Mouse (Mus musculus) lung, embryonic 14.5 days (tissue): ENCODE results near the gene Obsl1. TPM values are rescaled to one million over a fixed set of nuclear protein-coding genes. Genes with fewer than 3 reads are reported as not detected.
A peak's percentile ranks its signal among the peaks of the same experiment; 100 is the strongest.

Experiments used
- ATAC-seq: fragments of 200-750 bp; cut with Nextera tagmentation; 2 replicates; pipeline ENCODE4 v1.8.0; 2017; ENCODE audit warnings: mild to moderate bottlenecking, moderate TSS enrichment, moderate library complexity; ENCODE audit not compliant: insufficient read depth
- DNase-seq: peaks from one replicate; pipeline ENCODE4 v3.0.0-alpha.2; 2015
- H3K27ac ChIP-seq: fragments of 300-500 bp; sonication (generic); 2 replicates; pipeline ENCODE4 v1.5.1; 2014; ENCODE audit warnings: low read depth, mild to moderate bottlenecking, moderate library complexity
- H3K27me3 ChIP-seq: fragments of 300-500 bp; sonication (generic); 2 replicates; pipeline ENCODE4 v1.6.1; 2014; ENCODE audit warnings: low read length, control low read depth; ENCODE audit not compliant: insufficient read depth
- H3K36me3 ChIP-seq: fragments of 300-500 bp; sonication (generic); 2 replicates; pipeline ENCODE4 v1.6.1; 2014; ENCODE audit warnings: control low read depth; ENCODE audit not compliant: insufficient read depth
- H3K4me1 ChIP-seq: fragments of 300-500 bp; sonication (generic); 2 replicates; pipeline ENCODE4 v1.6.1; 2014; ENCODE audit warnings: antibody characterized with exemption, control low read depth; ENCODE audit not compliant: insufficient read depth
- H3K4me2 ChIP-seq: fragments of 300-500 bp; sonication (generic); 2 replicates; pipeline ENCODE4 v1.6.1; 2014; ENCODE audit warnings: mild to moderate bottlenecking
- H3K4me3 ChIP-seq: fragments of 300-500 bp; sonication (generic); 2 replicates; pipeline ENCODE4 v1.5.1; 2014; ENCODE audit warnings: low read depth, low read length
- H3K9ac ChIP-seq: fragments of 300-500 bp; sonication (generic); 2 replicates; pipeline ENCODE4 v1.6.1; 2014
- H3K9me3 ChIP-seq: fragments of 300-500 bp; sonication (generic); 2 replicates; pipeline ENCODE4 v1.6.1; 2016; ENCODE audit warnings: low read depth, low read length, control low read depth
- CTCF ChIP-seq: IDR thresholded peaks from 2 replicates; pipeline ENCODE4 v1.5.1; 2016; ENCODE audit warnings: antibody characterized with exemption, low read depth
- WGBS: fragments of 180-500 bp; shearing (Covaris S2); extraction: QIAGEN DNeasy Blood & Tissue Kit; methylation state at CpG from one replicate; pipeline ENCODE4 v1.1.7; 2014; 5-methylcytosine and 5-hydroxymethylcytosine counted together
- polyA plus RNA-seq: library from polyadenylated mRNA; unstranded; fragments of >200 nt; fragmentation: Nextera tagmentation; extraction: Ambion mirVana; gene quantifications from 2 replicates; pipeline ENCODE4 v1.2.1, GENCODE M21; 2014

The Obsl1 gene
- polyA plus RNA-seq, 1 experiment from 2014 or later: 93.3 TPM

DNA sequence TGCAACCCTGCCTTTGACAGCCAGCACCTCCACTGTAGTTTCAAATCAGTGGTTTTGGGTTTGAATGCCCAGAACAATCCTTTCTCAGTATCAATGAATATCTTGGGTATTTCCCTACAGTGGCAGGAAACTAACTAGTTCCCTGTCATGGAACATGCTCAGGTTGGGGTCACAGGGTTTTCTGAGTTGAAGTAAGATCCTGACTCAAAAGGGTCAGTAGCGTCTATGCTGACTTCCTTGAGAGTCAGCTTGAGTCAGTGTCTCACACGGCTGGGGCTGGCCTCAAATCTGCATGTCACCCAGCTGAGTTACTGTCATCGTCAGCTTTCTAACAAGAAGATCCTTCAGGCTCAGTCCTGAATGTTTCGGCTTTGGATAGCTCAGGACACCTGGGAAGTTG, 7.4 kb downstream of the Obsl1 start:
- H3K4me3 ChIP-seq: no peak overlapping the region

DNA sequence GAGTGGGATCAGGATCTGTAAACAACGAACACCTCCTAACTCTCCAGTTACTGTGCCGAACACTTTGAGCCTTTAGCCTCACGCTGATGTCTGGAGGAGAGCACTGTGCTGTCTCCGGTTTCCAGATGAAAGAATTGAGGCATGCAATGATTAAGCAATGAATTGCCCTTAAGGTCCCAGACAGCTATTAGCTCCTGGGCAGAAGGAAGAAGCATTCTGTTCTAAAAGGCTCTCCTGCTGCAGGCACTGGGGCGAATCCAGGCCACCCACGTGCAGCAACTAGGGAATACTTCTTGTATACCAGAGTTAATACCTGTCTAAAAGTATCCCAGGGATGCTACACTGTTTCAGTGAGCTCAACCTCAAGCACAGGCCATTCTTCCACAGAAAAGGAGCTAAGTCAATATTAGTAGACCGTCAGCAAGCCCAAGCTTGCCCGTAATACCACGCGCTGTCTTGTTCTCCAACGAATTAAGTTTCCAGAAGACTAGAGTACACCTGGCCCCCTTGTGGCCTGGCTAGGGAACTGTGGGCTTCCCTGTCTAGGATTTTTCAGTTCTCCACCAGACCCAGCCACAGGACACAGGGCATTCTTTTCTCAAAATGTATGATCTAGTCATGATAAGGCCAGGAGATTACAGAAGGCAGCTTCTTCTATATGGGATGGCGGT, 11.2 kb downstream of the Obsl1 start:
- Histone ChIP-seq H3K9ac (no peak overlapping the region), H3K4me1 (no peaks in the 10 kb centered on the region), H3K9me3 (no peaks in the 10 kb centered on the region), H3K27ac (no peak overlapping the region), H3K4me2 (no peak overlapping the region), H3K27me3 (no peaks in the 10 kb centered on the region), H3K4me3 (no peak overlapping the region), H3K36me3 (peaks cover 88% of the 10 kb centered on the region)
- ATAC-seq (peak; percentile 39; the same call in 1 of the 2 replicates), DNase-seq (peak; percentile 83)
- 60% methylated on average over 12 of the region's 12 CpGs for WGBS
- TF ChIP-seq CTCF: peak; percentile 87

More for the DNA sequence above, 7.4 kb downstream of the Obsl1 start:
- ATAC-seq (no peak), DNase-seq (no peak)
- Histone ChIP-seq H3K4me1 (0 out of 2 replicates have a peak, but pooled peaks cover 2% of the 10 kb centered on the region), H3K9me3 (no peaks in the 10 kb centered on the region), H3K36me3 (peaks cover 89% of the 10 kb centered on the region), H3K9ac (no peak overlapping the region), H3K27me3 (no peaks in the 10 kb centered on the region), H3K4me2 (no peak overlapping the region), H3K27ac (no peak overlapping the region)
- whole genome bisulfite sequencing: 77% methylated on average over 4 of the region's 4 CpGs
- TF ChIP-seq CTCF: no peak

GRCm38 (mm10) chr1:75492579-75493170, 13.6 kb downstream of the Obsl1 start:
- Histone ChIP-seq H3K27ac (no peak overlapping the region), H3K9ac (no peak overlapping the region), H3K4me1 (peaks cover 5% of the 10 kb centered on the region; the same call in 1 of the 2 replicates), H3K9me3 (no peaks in the 10 kb centered on the region), H3K4me2 (no peak overlapping the region), H3K4me3 (no peak overlapping the region), H3K27me3 (peaks cover 10% of the 10 kb centered on the region; the same call in 1 of the 2 replicates), H3K36me3 (peaks cover 79% of the 10 kb centered on the region)
- DNase-seq: no peak
- ATAC-seq: no peak
- WGBS: 53% methylated on average over 24 of the region's 24 CpGs
- no peak for TF ChIP-seq CTCF

GRCm38 (mm10) chr1:75490785-75491551, 15.3 kb downstream of the Obsl1 start:
- Histone ChIP-seq H3K27me3 (peaks cover 27% of the 10 kb centered on the region), H3K4me1 (peaks cover 5% of the 10 kb centered on the region; the same call in 1 of the 2 replicates), H3K36me3 (peaks cover 62% of the 10 kb centered on the region), H3K9ac (no peak overlapping the region), H3K9me3 (no peaks in the 10 kb centered on the region), H3K27ac (no peak overlapping the region), H3K4me2 (no peak overlapping the region), H3K4me3 (no peak overlapping the region)
- ATAC-seq: no peak
- no peak for TF ChIP-seq CTCF
- DNase-seq: no peak
- 83% methylated on average over 34 of the region's 34 CpGs for WGBS

- H3K4me1 ChIP-seq: peaks cover 5% of the 10 kb centered on the region; the same call in 1 of the 2 replicates
- H3K27me3 ChIP-seq: peaks cover 59% of the 10 kb centered on the region
- ATAC-seq (peak; percentile 71), DNase-seq (peak; percentile 86)
- no peaks in the 10 kb centered on the region for H3K9me3 ChIP-seq
- no peak overlapping the region; the same call in 1 of the 2 replicates for H3K9ac ChIP-seq
- no peak overlapping the region for H3K27ac ChIP-seq
- under 1% methylated on average over 62 of the region's 62 CpGs for WGBS
- H3K4me3 ChIP-seq: peak overlapping the region; percentile 47
- H3K4me2 ChIP-seq: peak overlapping the region; percentile 79
- peak; percentile 38; the same call in 1 of the 2 replicates for TF ChIP-seq CTCF
- H3K36me3 ChIP-seq: peaks cover 40% of the 10 kb centered on the region
Observed at GRCm38 (mm10) chr1:75487405-75488161, 18.7 kb downstream of the Obsl1 start.

GRCm38 (mm10) chr1:75487040-75487404, 19.2 kb downstream of the Obsl1 start:
- Histone ChIP-seq H3K4me3 (peak overlapping the region; percentile 47), H3K27me3 (peaks cover 65% of the 10 kb centered on the region), H3K36me3 (peaks cover 35% of the 10 kb centered on the region), H3K9me3 (no peaks in the 10 kb centered on the region), H3K4me1 (peaks cover 5% of the 10 kb centered on the region; the same call in 1 of the 2 replicates), H3K27ac (no peak overlapping the region), H3K9ac (no peak overlapping the region), H3K4me2 (peak overlapping the region; percentile 79)
- ATAC-seq: peak; percentile 14; the same call in 1 of the 2 replicates
- no peak for DNase-seq
- no peak for TF ChIP-seq CTCF
- WGBS: 2% methylated on average over 13 of the region's 13 CpGs
